Mouse (Mus musculus) lung, embryonic 14.5 days (tissue): Measurements from ENCODE around the gene Rsph1. TPM values are rescaled to one million over a fixed set of nuclear protein-coding genes. Genes with fewer than 3 reads are reported as not detected.

Source experiments
- ATAC-seq: fragments of 200-750 bp; cut with Nextera tagmentation; 2 replicates; pipeline ENCODE4 v1.8.0; 2017; ENCODE audit warnings: mild to moderate bottlenecking, moderate TSS enrichment, moderate library complexity; ENCODE audit not compliant: insufficient read depth
- DNase-seq: peaks from one replicate; pipeline ENCODE4 v3.0.0-alpha.2; 2015
- H3K27ac ChIP-seq: fragments of 300-500 bp; sonication (generic); 2 replicates; pipeline ENCODE4 v1.5.1; 2014; ENCODE audit warnings: low read depth, mild to moderate bottlenecking, moderate library complexity
- H3K27me3 ChIP-seq: fragments of 300-500 bp; sonication (generic); 2 replicates; pipeline ENCODE4 v1.6.1; 2014; ENCODE audit warnings: low read length, control low read depth; ENCODE audit not compliant: insufficient read depth
- H3K36me3 ChIP-seq: fragments of 300-500 bp; sonication (generic); 2 replicates; pipeline ENCODE4 v1.6.1; 2014; ENCODE audit warnings: control low read depth; ENCODE audit not compliant: insufficient read depth
- H3K4me1 ChIP-seq: fragments of 300-500 bp; sonication (generic); 2 replicates; pipeline ENCODE4 v1.6.1; 2014; ENCODE audit warnings: antibody characterized with exemption, control low read depth; ENCODE audit not compliant: insufficient read depth
- H3K4me2 ChIP-seq: fragments of 300-500 bp; sonication (generic); 2 replicates; pipeline ENCODE4 v1.6.1; 2014; ENCODE audit warnings: mild to moderate bottlenecking
- H3K4me3 ChIP-seq: fragments of 300-500 bp; sonication (generic); 2 replicates; pipeline ENCODE4 v1.5.1; 2014; ENCODE audit warnings: low read depth, low read length
- H3K9ac ChIP-seq: fragments of 300-500 bp; sonication (generic); 2 replicates; pipeline ENCODE4 v1.6.1; 2014
- H3K9me3 ChIP-seq: fragments of 300-500 bp; sonication (generic); 2 replicates; pipeline ENCODE4 v1.6.1; 2016; ENCODE audit warnings: low read depth, low read length, control low read depth
- CTCF ChIP-seq: IDR thresholded peaks from 2 replicates; pipeline ENCODE4 v1.5.1; 2016; ENCODE audit warnings: antibody characterized with exemption, low read depth
- WGBS: fragments of 180-500 bp; shearing (Covaris S2); extraction: QIAGEN DNeasy Blood & Tissue Kit; methylation state at CpG from one replicate; pipeline ENCODE4 v1.1.7; 2014; 5-methylcytosine and 5-hydroxymethylcytosine counted together
- polyA plus RNA-seq: library from polyadenylated mRNA; unstranded; fragments of >200 nt; fragmentation: Nextera tagmentation; extraction: Ambion mirVana; gene quantifications from 2 replicates; pipeline ENCODE4 v1.2.1, GENCODE M21; 2014

Rsph1 gene
- polyA plus RNA-seq, 1 experiment from 2014 or later, result 0.86 TPM

- H3K9me3 ChIP-seq, result no peaks in the 10 kb centered on the region
- no peak for ATAC-seq
- no peak overlapping the region for H3K4me3 ChIP-seq
- no peak overlapping the region for H3K4me2 ChIP-seq
- WGBS, result 73% methylated on average over 9 of the region's 9 CpGs
- H3K9ac ChIP-seq, result no peak overlapping the region
- H3K36me3 ChIP-seq, result no peaks in the 10 kb centered on the region
- H3K27ac ChIP-seq, result no peak overlapping the region
- no peaks in the 10 kb centered on the region for H3K27me3 ChIP-seq
- TF ChIP-seq CTCF, result no peak
- DNase-seq, result no peak
- no peaks in the 10 kb centered on the region for H3K4me1 ChIP-seq
These were observed 33.9 kb upstream of the Rsph1 start for GRCm38 (mm10) chr17:31311047-31311446.

DNA sequence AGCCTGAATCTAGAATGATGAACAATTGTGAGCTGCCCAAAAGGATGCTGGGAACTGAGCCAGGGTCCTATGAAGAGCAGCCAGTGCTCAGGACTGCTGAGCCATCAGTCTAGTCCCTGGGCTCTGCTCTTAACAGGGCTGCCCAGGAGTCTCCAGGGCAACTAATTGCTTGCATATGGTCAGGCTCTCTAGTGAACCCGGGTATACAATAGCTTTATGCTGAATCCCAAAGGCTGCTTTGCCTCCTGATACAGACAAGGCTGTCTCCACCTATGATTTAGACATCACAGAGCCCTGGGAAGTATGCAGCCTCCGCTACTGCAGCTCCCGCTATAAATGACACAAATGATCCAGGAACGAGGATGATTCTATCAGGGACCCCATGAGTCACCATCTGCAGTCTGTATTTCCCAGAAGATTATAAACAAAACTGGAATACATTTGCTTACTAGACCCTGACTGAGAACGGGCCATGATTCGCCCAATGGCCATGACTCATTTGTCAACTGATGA, 32.2 kb upstream of the Rsph1 start:
- TF ChIP-seq CTCF, result no peak
- Histone ChIP-seq H3K27me3 (no peaks in the 10 kb centered on the region), H3K4me2 (no peak overlapping the region), H3K27ac (no peak overlapping the region), H3K4me3 (no peak overlapping the region), H3K9me3 (no peaks in the 10 kb centered on the region), H3K36me3 (no peaks in the 10 kb centered on the region), H3K9ac (no peak overlapping the region), H3K4me1 (0 out of 2 replicates have a peak, but pooled peaks cover 5% of the 10 kb centered on the region)
- ATAC-seq (no peak), DNase-seq (no peak)
- WGBS, result 38% methylated on average over 6 of the region's 6 CpGs

DNA sequence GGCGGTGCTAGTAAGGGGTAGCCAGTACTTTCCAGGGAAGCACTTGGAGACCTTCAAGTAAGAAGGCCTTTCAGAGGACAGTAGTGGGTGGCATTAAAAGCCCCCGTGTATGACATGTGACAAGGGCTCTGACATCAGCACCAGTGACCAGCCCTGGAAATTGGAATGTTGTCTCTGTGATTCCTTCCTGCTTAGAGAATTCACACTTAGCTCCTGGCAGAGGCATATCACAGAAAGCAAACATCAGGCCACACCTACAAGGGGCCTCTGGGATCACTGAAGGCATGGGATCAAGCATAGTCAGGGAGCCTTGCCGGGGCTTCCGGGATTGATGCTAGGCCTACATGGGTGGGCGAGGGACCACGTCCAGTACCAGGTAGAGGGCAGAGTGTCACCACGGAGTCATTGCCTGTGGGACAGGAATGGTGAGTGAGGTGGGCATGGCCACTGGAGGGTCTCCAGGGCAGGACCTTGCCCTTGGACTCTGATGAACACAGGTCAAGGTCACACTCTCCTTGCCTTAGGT, 31.2 kb upstream of the Rsph1 start:
- no peak for DNase-seq
- H3K36me3 ChIP-seq, result no peaks in the 10 kb centered on the region
- no peak overlapping the region for H3K4me3 ChIP-seq
- no peaks in the 10 kb centered on the region for H3K27me3 ChIP-seq
- no peak overlapping the region for H3K9ac ChIP-seq
- H3K27ac ChIP-seq, result no peak overlapping the region
- WGBS, result 80% methylated on average over 7 of the region's 7 CpGs
- H3K4me1 ChIP-seq, result 0 out of 2 replicates have a peak, but pooled peaks cover 5% of the 10 kb centered on the region
- ATAC-seq, result no peak
- no peak for TF ChIP-seq CTCF
- H3K4me2 ChIP-seq, result no peak overlapping the region
- H3K9me3 ChIP-seq, result no peaks in the 10 kb centered on the region

- Histone ChIP-seq H3K27me3 (no peaks in the 10 kb centered on the region), H3K4me3 (no peak overlapping the region), H3K9me3 (no peaks in the 10 kb centered on the region), H3K36me3 (no peaks in the 10 kb centered on the region), H3K4me2 (no peak overlapping the region), H3K4me1 (0 out of 2 replicates have a peak, but pooled peaks cover 5% of the 10 kb centered on the region), H3K27ac (no peak overlapping the region), H3K9ac (no peak overlapping the region)
- ATAC-seq (no peak), DNase-seq (no peak)
- TF ChIP-seq CTCF, result no peak
- 78% methylated on average over 3 of the region's 3 CpGs for WGBS
These were observed 30.6 kb upstream of the Rsph1 start for GRCm38 (mm10) chr17:31307756-31308155.

DNA sequence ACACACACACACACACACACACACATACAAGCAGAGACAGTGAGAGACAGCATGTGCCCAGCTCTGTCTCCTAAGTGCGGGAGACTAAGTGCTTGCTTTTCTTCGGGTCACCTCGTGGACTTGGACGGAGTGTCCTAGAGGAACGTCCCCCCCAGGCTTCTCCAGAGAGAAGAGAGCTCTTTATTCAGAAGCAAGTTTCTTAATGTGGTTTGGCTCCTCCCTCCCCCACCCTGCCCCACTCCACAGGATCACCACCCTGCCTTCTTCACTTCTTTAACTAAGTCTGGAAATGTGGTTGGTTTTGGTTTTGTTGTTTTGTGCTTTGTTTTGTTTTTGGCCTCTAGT, 28.6 kb upstream of the Rsph1 start:
- no peak for TF ChIP-seq CTCF
- ATAC-seq (no peak), DNase-seq (no peak)
- Histone ChIP-seq H3K9ac (no peak overlapping the region), H3K4me3 (no peak overlapping the region), H3K27ac (peak overlapping the region; percentile 92), H3K9me3 (no peaks in the 10 kb centered on the region), H3K27me3 (no peaks in the 10 kb centered on the region), H3K4me2 (peak overlapping the region; percentile 38; the same call in 1 of the 2 replicates), H3K4me1 (0 out of 2 replicates have a peak, but pooled peaks cover 5% of the 10 kb centered on the region), H3K36me3 (no peaks in the 10 kb centered on the region)
- WGBS, result 40% methylated on average over 5 of the region's 5 CpGs

DNA sequence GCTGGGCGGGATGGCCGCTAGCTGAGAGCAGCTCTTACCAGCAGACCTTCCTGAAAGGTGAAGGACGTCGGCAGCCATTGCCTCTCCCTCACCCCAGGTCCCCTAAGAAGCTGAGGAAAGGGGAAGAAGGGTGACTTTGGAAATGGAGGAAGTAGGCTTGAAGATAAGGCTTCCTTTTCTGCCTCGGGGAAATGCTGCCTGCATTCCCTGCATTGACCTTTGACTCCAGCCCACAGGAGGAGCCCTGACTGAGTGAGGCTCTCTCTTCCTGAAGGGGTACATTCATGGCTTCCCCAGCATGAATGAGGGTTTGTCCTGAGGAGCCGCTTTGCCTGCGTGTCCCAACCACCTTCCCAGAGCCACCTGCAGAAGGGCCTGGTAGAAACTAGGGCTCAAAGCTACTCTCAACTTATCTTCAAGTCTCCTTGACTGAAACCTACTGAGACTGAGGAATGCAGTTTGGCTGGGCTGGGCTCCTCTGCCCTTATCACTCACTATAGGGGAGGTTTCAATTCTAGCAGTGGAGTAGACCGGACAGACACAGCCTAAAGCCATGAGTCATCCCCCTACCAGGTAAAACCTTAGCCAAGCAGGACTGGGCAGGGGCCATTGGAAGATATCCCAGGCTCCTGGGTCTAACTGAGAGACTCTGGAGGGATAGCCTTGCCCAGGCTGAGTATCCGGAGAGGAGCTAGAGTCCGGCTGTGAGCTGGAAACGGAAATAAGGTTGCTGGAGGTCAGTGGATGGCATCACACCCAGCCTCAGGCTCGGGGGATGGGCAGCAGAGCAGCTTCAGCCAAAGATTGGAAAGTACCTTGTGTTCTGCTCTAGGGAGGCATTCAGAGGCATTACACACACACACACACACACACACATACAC, 28.0 kb upstream of the Rsph1 start:
- no peak overlapping the region; the same call in 1 of the 2 replicates for H3K9ac ChIP-seq
- peak; percentile 83 for ATAC-seq
- 28% methylated on average over 12 of the region's 12 CpGs for WGBS

DNA sequence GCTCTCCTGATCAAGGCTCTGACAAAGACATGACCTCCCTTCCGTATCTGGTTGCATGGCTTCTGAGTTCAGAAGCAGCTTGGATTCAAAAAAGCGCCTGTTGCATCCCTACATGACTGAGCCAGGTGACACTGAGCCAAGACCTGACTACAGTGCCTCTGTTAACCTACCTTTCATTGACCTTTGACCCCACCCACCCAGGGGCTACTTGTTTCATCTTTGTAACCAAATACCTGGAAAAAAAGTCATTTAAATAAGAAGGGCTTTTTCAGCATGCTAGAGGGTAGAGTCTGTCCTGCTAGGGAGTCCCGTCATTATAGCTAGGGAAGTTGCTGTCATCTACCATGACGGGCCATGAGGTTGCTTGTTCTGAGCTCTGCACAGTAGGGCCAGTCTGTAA, 26.2 kb upstream of the Rsph1 start:
- Histone ChIP-seq H3K27ac (no peak overlapping the region), H3K4me2 (no peak overlapping the region), H3K9ac (no peak overlapping the region), H3K9me3 (no peaks in the 10 kb centered on the region), H3K27me3 (no peaks in the 10 kb centered on the region), H3K4me3 (no peak overlapping the region), H3K36me3 (no peaks in the 10 kb centered on the region), H3K4me1 (0 out of 2 replicates have a peak, but pooled peaks cover 5% of the 10 kb centered on the region)
- TF ChIP-seq CTCF, result no peak
- DNase-seq (no peak), ATAC-seq (no peak)
- 86% methylated on average over 4 of the region's 4 CpGs for WGBS

More for the DNA sequence above, 28.0 kb upstream of the Rsph1 start:
- no peak for TF ChIP-seq CTCF
- H3K4me1 ChIP-seq, result 0 out of 2 replicates have a peak, but pooled peaks cover 5% of the 10 kb centered on the region
- no peaks in the 10 kb centered on the region for H3K36me3 ChIP-seq
- H3K27ac ChIP-seq, result peak overlapping the region; percentile 92
- H3K9me3 ChIP-seq, result no peaks in the 10 kb centered on the region
- H3K4me3 ChIP-seq, result no peak overlapping the region
- no peaks in the 10 kb centered on the region for H3K27me3 ChIP-seq
- peak overlapping the region; percentile 38 for H3K4me2 ChIP-seq
- DNase-seq, result peak; percentile 59
